ENCODE assay signal across 20 mouse cellular contexts in genomic region chr1:83835965-83836364, GRCm38 (mm10).
DNase-seq lines count a peak whose midpoint lies in the region; ATAC-seq and TF ChIP-seq lines count a peak whose summit lies in the region.
"Had no signal": no experiment of that assay in that cellular context is flagged by ENCODE, and none has a peak within 500 bp of the region (broad histone marks: within the 10 kb centered on the region; RNA-seq: fewer than 3 reads in every experiment).

No protein-coding gene starts in this region.

- no peak overlapping the region for H3K9ac ChIP-seq in forebrain, postnatal 0 days
- no peak overlapping the region for H3K9ac ChIP-seq in forebrain, embryonic 16.5 days (replicated peaks; ENCODE audit: low read depth, low read length)
- no peak overlapping the region for H3K9ac ChIP-seq in midbrain, embryonic 14.5 days (replicated peaks; ENCODE audit: low read length)
- H3K9ac ChIP-seq in midbrain, embryonic 16.5 days (ENCODE audit: low read depth, low read length): no peak overlapping the region
- H3K9ac ChIP-seq in midbrain, postnatal 0 days (replicated peaks; ENCODE audit: low read length, poor library complexity, severe bottlenecking): no peak overlapping the region
- H3K9ac ChIP-seq: embryonic facial prominence, embryonic 12.5 days; forebrain, embryonic 12.5 days; forebrain, embryonic 15.5 days had no signal

- no peak overlapping the region for H3K27ac ChIP-seq in forebrain, postnatal 0 days (ENCODE audit: low read depth, low read length)
- no peak overlapping the region for H3K27ac ChIP-seq in forebrain, embryonic 16.5 days (ENCODE audit: low read length)
- H3K27ac ChIP-seq in midbrain, embryonic 14.5 days (replicated peaks; ENCODE audit: low read depth, low read length): no peak overlapping the region
- H3K27ac ChIP-seq in midbrain, embryonic 16.5 days (ENCODE audit: low read length): no peak overlapping the region
- no peak overlapping the region for H3K27ac ChIP-seq in midbrain, postnatal 0 days (ENCODE audit: low read depth, low read length)
- no peak overlapping the region for H3K27ac ChIP-seq in midbrain, embryonic 10.5 days (replicated peaks)
- H3K27ac ChIP-seq in left cerebral cortex, adult 2 months: no peak overlapping the region
- H3K27ac ChIP-seq: embryonic facial prominence, embryonic 10.5 days; embryonic facial prominence, embryonic 12.5 days; forebrain, embryonic 12.5 days; forebrain, embryonic 15.5 days had no signal

- H3K27me3 ChIP-seq in forebrain, postnatal 0 days (ENCODE audit: insufficient read depth, low read length): no peaks in the 10 kb centered on the region
- no peaks in the 10 kb centered on the region for H3K27me3 ChIP-seq in forebrain, embryonic 16.5 days (replicated peaks; ENCODE audit: control insufficient read depth, insufficient read depth, low read length)
- H3K27me3 ChIP-seq in midbrain, embryonic 14.5 days (ENCODE audit: control insufficient read depth, insufficient read depth, low read length): no peaks in the 10 kb centered on the region
- no peaks in the 10 kb centered on the region for H3K27me3 ChIP-seq in midbrain, embryonic 16.5 days (ENCODE audit: control insufficient read depth, insufficient read depth, low read depth, low read length)
- H3K27me3 ChIP-seq in midbrain, postnatal 0 days (ENCODE audit: insufficient read depth, low read length): no peaks in the 10 kb centered on the region
- no peaks in the 10 kb centered on the region for H3K27me3 ChIP-seq in midbrain, embryonic 10.5 days (ENCODE audit: low read depth, poor library complexity, severe bottlenecking)
- H3K27me3 ChIP-seq: embryonic facial prominence, embryonic 12.5 days; forebrain, embryonic 12.5 days; forebrain, embryonic 15.5 days had no signal

- no peak for TF ChIP-seq POLR2A in brain, embryonic 14.5 days (IDR thresholded peaks at IDR 0.05; ENCODE audit: borderline replicate concordance, extremely low read depth, insufficient read depth, insufficient read length, poor library complexity, severe bottlenecking)

- no peak overlapping the region for H3K4me3 ChIP-seq in forebrain, postnatal 0 days (ENCODE audit: low read depth, low read length)
- H3K4me3 ChIP-seq in forebrain, embryonic 16.5 days (replicated peaks; ENCODE audit: low read length): no peak overlapping the region
- H3K4me3 ChIP-seq in midbrain, embryonic 14.5 days (replicated peaks; ENCODE audit: low read depth, low read length): no peak overlapping the region
- H3K4me3 ChIP-seq in midbrain, embryonic 16.5 days (ENCODE audit: low read depth, low read length): no peak overlapping the region
- H3K4me3 ChIP-seq in midbrain, postnatal 0 days (ENCODE audit: low read depth, low read length): no peak overlapping the region
- H3K4me3 ChIP-seq in midbrain, embryonic 10.5 days: no peak overlapping the region
- H3K4me3 ChIP-seq in left cerebral cortex, adult 2 months: no peak overlapping the region
- H3K4me3 ChIP-seq: embryonic facial prominence, embryonic 10.5 days; embryonic facial prominence, embryonic 12.5 days; forebrain, embryonic 12.5 days; forebrain, embryonic 15.5 days had no signal

- peak; percentile 65; the same call in 1 of the 2 replicates for ATAC-seq in forebrain, postnatal 0 days
- ATAC-seq in forebrain, embryonic 16.5 days: no peak; the same call in 1 of the 2 replicates
- no peak for ATAC-seq in midbrain, embryonic 14.5 days (ENCODE audit: low FRiP score, low TSS enrichment)
- ATAC-seq in midbrain, embryonic 16.5 days: no peak
- peak; percentile 54; the same call in 1 of the 2 replicates for ATAC-seq in midbrain, postnatal 0 days (ENCODE audit: low FRiP score)
- ATAC-seq: forebrain, embryonic 15.5 days had no signal

- DNase-seq in forebrain, postnatal 0 days: no peak
- peak; percentile 26 for DNase-seq in midbrain, embryonic 14.5 days
- DNase-seq in midbrain, postnatal 0 days (ENCODE audit: low spot score): no peak
- no peak for DNase-seq in midbrain, embryonic 10.5 days (ENCODE audit: low spot score)
- DNase-seq in brain, embryonic 14.5 days (ENCODE audit: low read depth): peak; percentile 24
- no peak for DNase-seq in left cerebral cortex, adult 2 months (ENCODE audit: extremely low spot score in 1 of 2, low spot score in 2 of 2)
- DNase-seq: adrenal gland, adult 2 months; adrenal gland, postnatal 10 days; adrenal gland, postnatal 25 days; cerebellum, adult 11 months; cerebellum, adult 2 months; cerebellum, adult 9-10 months; cerebellum, postnatal 10 days; cerebellum, postnatal 25 days had no signal

- 78% methylated on average over 6 of the region's 6 CpGs for WGBS in forebrain, postnatal 0 days
- WGBS in forebrain, embryonic 16.5 days: 91% methylated on average over 6 of the region's 6 CpGs
- WGBS in midbrain, embryonic 14.5 days: 89% methylated on average over 6 of the region's 6 CpGs
- WGBS in midbrain, embryonic 16.5 days: 78% methylated on average over 6 of the region's 6 CpGs
- WGBS in midbrain, postnatal 0 days: 74% methylated on average over 6 of the region's 6 CpGs
- 87% methylated on average over 6 of the region's 6 CpGs for WGBS in midbrain, embryonic 10.5 days

- no peak overlapping the region for H3K4me2 ChIP-seq in forebrain, postnatal 0 days (ENCODE audit: low read depth)
- H3K4me2 ChIP-seq in forebrain, embryonic 16.5 days (ENCODE audit: low read length): no peak overlapping the region
- H3K4me2 ChIP-seq in midbrain, embryonic 14.5 days (ENCODE audit: low read length): no peak overlapping the region
- no peak overlapping the region for H3K4me2 ChIP-seq in midbrain, embryonic 16.5 days (ENCODE audit: low read length)
- H3K4me2 ChIP-seq in midbrain, postnatal 0 days (ENCODE audit: low read depth, low read length, poor library complexity, severe bottlenecking): no peak overlapping the region
- H3K4me2 ChIP-seq: embryonic facial prominence, embryonic 12.5 days; forebrain, embryonic 12.5 days; forebrain, embryonic 15.5 days had no signal

- H3K9me3 ChIP-seq in forebrain, postnatal 0 days (ENCODE audit: low read length): no peaks in the 10 kb centered on the region
- H3K9me3 ChIP-seq in forebrain, embryonic 16.5 days (ENCODE audit: control insufficient read depth, low read length): no peaks in the 10 kb centered on the region
- H3K9me3 ChIP-seq in midbrain, embryonic 14.5 days (ENCODE audit: control insufficient read depth, low read length): no peaks in the 10 kb centered on the region
- H3K9me3 ChIP-seq in midbrain, embryonic 16.5 days (replicated peaks; ENCODE audit: control insufficient read depth, low read length, poor library complexity, severe bottlenecking): no peaks in the 10 kb centered on the region
- H3K9me3 ChIP-seq in midbrain, postnatal 0 days (ENCODE audit: low read length): no peaks in the 10 kb centered on the region
- H3K9me3 ChIP-seq in midbrain, embryonic 10.5 days (replicated peaks): no peaks in the 10 kb centered on the region
- H3K9me3 ChIP-seq: embryonic facial prominence, embryonic 10.5 days; embryonic facial prominence, embryonic 12.5 days; forebrain, embryonic 12.5 days; forebrain, embryonic 15.5 days had no signal

- no peak for TF ChIP-seq CTCF in forebrain, postnatal 0 days (IDR thresholded peaks at IDR 0.05; ENCODE audit: low read depth)
- no peak for TF ChIP-seq CTCF in midbrain, postnatal 0 days (IDR thresholded peaks at IDR 0.05)
- TF ChIP-seq CTCF in brain, embryonic 14.5 days (IDR thresholded peaks at IDR 0.05; ENCODE audit: borderline replicate concordance, extremely low read depth, insufficient read depth, insufficient read length): no peak
- TF ChIP-seq CTCF in left cerebral cortex, adult 2 months (IDR thresholded peaks at IDR 0.05): no peak

- intact Hi-C loops in left cerebral cortex, adult 2 months (cut with DNase I): no loop called here

- no peaks in the 10 kb centered on the region for H3K36me3 ChIP-seq in forebrain, postnatal 0 days (ENCODE audit: insufficient read depth)
- no peaks in the 10 kb centered on the region for H3K36me3 ChIP-seq in forebrain, embryonic 16.5 days (ENCODE audit: control insufficient read depth, insufficient read depth)
- H3K36me3 ChIP-seq in midbrain, embryonic 14.5 days (ENCODE audit: control insufficient read depth, insufficient read depth, low read length): no peaks in the 10 kb centered on the region
- H3K36me3 ChIP-seq in midbrain, embryonic 16.5 days (ENCODE audit: control insufficient read depth, insufficient read depth, low read length): no peaks in the 10 kb centered on the region
- no peaks in the 10 kb centered on the region for H3K36me3 ChIP-seq in midbrain, postnatal 0 days (ENCODE audit: insufficient read depth, low read length)
- no peaks in the 10 kb centered on the region for H3K36me3 ChIP-seq in midbrain, embryonic 10.5 days
- H3K36me3 ChIP-seq: embryonic facial prominence, embryonic 10.5 days; embryonic facial prominence, embryonic 12.5 days; forebrain, embryonic 12.5 days; forebrain, embryonic 15.5 days had no signal

- H3K4me1 ChIP-seq in forebrain, postnatal 0 days (ENCODE audit: insufficient read depth): no peaks in the 10 kb centered on the region
- H3K4me1 ChIP-seq in forebrain, embryonic 16.5 days (replicated peaks; ENCODE audit: control insufficient read depth, insufficient read depth, low read length): no peaks in the 10 kb centered on the region
- H3K4me1 ChIP-seq in midbrain, embryonic 14.5 days (ENCODE audit: control insufficient read depth, insufficient read depth, low read length): no peaks in the 10 kb centered on the region
- no peaks in the 10 kb centered on the region for H3K4me1 ChIP-seq in midbrain, embryonic 16.5 days (ENCODE audit: control insufficient read depth, insufficient read depth, low read length)
- H3K4me1 ChIP-seq in midbrain, postnatal 0 days (ENCODE audit: insufficient read depth, low read length): no peaks in the 10 kb centered on the region
- no peaks in the 10 kb centered on the region for H3K4me1 ChIP-seq in midbrain, embryonic 10.5 days
- H3K4me1 ChIP-seq: embryonic facial prominence, embryonic 10.5 days; embryonic facial prominence, embryonic 12.5 days; forebrain, embryonic 12.5 days; forebrain, embryonic 15.5 days had no signal

Comparison
In these comparisons a context has a peak if more than half of its experiments do, and no peak if none do; other contexts are left out.
1. ATAC-seq: peak in forebrain, postnatal 0 days (single experiment) and midbrain, postnatal 0 days (single experiment); none in forebrain, embryonic 16.5 days (single experiment), midbrain, embryonic 14.5 days (single experiment) and midbrain, embryonic 16.5 days (single experiment).
2. DNase-seq: peak in midbrain, embryonic 14.5 days (single experiment) and brain, embryonic 14.5 days (single experiment); none in forebrain, postnatal 0 days (single experiment), midbrain, postnatal 0 days (single experiment), midbrain, embryonic 10.5 days (single experiment) and left cerebral cortex, adult 2 months (0 of 2).